ENCODE assay signal across 21 mouse cellular contexts in genomic region chr1:123765511-123765910, GRCm38 (mm10).
DNase-seq lines count a peak whose midpoint lies in the region; ATAC-seq lines count a peak whose summit lies in the region.
"Had no signal": no experiment of that assay in that cellular context is flagged by ENCODE, and none has a peak within 500 bp of the region (broad histone marks: within the 10 kb centered on the region; RNA-seq: fewer than 3 reads in every experiment).

No protein-coding gene starts in this region.

- peak; percentile 93 for ATAC-seq in frontal cortex, adult (ENCODE audit: low TSS enrichment)
- ATAC-seq: activated CD4-positive, CD25-positive, alpha-beta regulatory T cell, adult 4 months; CD4-positive, CD25-positive, alpha-beta regulatory T cell, adult 4 months; forebrain, embryonic 14.5 days; forebrain, embryonic 16.5 days; Patski had no signal

- no peak for DNase-seq in frontal cortex, postnatal 14 days (ENCODE audit: low spot score in 2 of 2)
- DNase-seq in right cerebral cortex, adult 18-20 months: peak; percentile 18
- no peak for DNase-seq in right cerebral cortex, postnatal 14 days
- no peak for DNase-seq in thymus, adult 18-20 months
- DNase-seq: adrenal gland, adult 8-10 months; adrenal gland, postnatal 14 days; adrenal gland, postnatal 36 days; B cell, adult 2 months; cerebellum, adult 11 months; cerebellum, adult 18-20 months; cerebellum, adult 8-10 months; cerebellum, adult 9-11 months; cerebellum, postnatal 14 days; cerebellum, postnatal 36 days; embryo, embryonic 11 days had no signal
